Mouse (Mus musculus): ENCODE data around the gene Slc17a8. TPM values are rescaled to one million over a fixed set of nuclear protein-coding genes. Genes with fewer than 3 reads are reported as not detected.
"Not testable (repeated sequence)": the region's sequence is repeated elsewhere in the genome, so short reads cannot be mapped to it uniquely, and the experiment has no call there.

Gene Slc17a8
- 0.63 and 0.96 TPM in 2 replicates for total RNA-seq (2015; ENCODE audit: low replicate concordance)
- total RNA-seq (2017; ENCODE audit: low replicate concordance): not detected in 2 replicates

DNA sequence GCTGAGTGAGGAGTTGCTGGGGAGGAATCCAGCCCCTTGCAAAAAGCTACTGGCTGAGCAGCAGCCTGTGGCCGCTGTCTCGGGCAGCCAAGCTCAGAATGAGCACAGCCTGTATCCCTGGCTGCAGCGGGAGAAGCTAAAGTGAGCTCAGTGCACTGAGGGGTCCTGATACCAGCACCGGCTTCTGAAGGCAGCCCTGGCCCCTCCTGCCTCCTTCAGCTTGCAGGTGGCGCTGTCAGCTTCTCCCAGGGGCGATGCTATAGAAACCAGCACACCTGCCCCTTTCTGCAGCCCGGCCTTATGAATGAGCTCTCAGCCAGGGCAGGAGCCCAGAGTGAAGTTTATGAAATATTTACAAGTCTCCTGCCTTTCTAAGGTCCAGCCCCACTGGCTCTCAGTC, at the start of gene Slc17a8:
Slc17a8 (minus strand) TSS at position 125 of the 400 bp plus-strand sequence.
- no peak for ATAC-seq (replicated peaks; ENCODE audit: low FRiP score, poor library complexity, severe bottlenecking)

DNA sequence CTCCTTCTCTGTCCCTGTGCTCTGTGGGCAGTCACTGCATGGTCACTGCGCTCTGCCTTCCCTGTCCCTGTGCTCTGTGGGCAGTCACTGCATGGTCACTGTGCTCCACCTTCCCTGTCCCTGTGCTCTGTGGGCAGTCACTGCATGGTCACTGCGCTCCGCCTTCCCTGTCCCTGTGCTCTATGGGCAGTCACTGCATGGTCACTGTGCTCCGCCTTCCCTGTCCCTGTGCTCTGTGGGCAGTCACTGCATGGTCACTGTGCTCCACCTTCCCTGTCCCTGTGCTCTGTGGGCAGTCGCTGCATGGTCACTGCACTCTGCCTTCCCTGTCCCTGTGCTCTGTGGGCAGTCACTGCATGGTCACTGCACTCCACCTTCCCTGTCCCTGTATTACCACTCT, 49.3 kb upstream of the Slc17a8 start:
- ATAC-seq (replicated peaks; ENCODE audit: low FRiP score, poor library complexity, severe bottlenecking): not testable (repeated sequence)

DNA sequence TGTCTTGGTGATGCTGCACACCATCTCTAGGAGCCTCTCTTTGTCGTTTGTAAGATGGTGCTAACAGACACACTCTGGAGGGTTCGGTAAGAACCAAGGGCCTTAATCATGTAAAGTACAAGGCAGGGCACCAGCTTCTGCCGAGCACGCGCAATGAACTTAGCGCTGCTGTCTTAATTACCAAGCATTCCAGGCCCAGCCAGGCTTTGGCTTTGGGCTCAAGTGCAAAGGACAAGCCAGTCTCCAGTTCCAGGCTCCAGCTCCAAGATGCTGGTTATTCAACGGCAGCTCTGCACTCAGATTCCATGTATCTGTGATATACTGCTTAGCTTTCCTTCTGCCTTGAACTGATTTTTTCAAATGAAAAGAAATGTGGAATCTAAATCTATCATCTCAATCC, 46.5 kb upstream of the Slc17a8 start:
- no peak for ATAC-seq (replicated peaks; ENCODE audit: low FRiP score, poor library complexity, severe bottlenecking)

DNA sequence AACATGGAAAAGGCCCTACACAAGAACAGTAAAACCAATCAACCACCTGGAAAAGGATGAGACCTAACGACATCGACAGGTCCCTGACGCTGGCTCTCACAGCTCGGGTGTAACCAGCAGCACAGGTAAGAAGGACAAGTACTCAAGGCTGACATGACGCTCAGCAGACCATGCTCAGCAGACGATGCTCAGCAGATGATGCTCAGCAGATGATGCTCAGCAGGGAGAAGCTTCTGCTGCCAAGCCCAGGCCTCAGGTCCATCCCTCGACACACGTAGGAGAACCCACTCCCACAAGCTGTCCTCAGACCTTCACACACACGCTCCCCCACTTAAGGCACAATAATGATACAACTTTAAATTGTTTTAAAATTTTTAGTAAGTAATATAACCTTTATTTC, 44.6 kb upstream of the Slc17a8 start:
- no peak for ATAC-seq (replicated peaks; ENCODE audit: low FRiP score, poor library complexity, severe bottlenecking)

DNA sequence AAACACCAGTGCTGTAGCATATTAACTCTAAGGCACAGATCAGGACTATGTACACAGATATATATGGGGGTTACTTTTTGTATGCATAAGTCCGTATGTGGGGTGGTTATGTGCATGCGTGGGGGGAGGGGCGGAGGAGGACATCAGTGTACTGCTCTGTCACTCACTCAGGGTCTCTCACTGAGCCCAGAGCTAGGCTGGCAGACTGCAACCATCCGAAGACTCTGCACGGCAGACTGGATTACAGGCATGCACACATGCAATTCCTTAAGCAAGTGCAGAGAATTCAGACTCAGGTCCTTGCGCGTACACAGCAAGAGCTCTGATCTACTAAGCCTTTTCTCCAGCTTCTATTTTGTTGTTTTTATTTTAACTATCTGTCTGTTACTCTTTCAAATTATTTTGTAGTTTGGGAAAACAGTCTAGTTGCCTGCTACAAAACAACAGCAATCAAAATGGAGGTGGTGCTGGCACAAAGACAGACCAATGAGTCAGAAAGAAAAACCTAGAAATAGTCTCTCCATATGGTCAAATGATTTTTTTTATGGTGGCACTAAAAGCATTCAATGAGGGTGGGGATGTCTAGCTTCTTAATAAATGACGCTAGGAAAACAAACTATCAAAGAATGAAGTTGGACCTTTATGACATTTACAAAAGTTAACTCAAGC, 44.1 kb upstream of the Slc17a8 start:
- no peak for ATAC-seq (replicated peaks; ENCODE audit: low FRiP score, poor library complexity, severe bottlenecking)

DNA sequence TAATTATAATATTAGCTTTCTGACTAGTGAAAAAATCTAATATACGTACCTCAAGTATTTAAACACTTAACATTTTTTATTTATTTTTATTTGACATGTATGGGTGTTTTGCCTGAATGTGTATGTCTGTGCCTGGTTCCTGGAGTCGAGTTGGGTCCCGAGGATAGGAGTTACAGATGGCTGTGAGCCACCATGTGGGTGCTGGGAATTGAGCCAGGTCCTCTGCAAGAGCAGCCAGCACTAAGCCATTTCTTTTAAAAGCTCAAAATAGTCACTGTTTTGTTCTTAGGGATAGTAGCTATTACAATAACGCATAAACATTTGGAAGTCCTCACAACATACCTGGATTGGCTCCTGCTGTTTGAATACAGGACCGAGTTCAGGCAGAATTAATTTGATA, 35.3 kb upstream of the Slc17a8 start:
- ATAC-seq (replicated peaks; ENCODE audit: low FRiP score, poor library complexity, severe bottlenecking): no peak

DNA sequence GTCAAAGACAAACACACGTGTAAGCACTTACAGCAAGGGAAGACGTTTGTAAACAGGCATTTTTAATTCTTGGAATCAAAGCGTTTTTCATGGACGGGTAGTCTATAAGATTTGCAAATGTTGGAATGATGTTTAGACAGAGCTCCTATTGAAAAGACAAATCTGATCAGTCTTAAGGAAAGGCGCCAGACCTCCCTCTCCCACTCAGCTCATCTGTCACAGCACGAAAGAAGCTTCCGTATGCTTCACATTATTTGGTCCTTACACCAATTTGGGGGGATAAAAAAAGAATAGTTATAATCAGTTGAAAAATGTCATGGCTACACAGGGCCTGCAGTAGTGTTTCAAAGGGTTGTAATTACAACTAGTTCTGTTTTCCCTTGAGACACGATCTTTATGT, 31.9 kb upstream of the Slc17a8 start:
- no peak for ATAC-seq (replicated peaks; ENCODE audit: low FRiP score, poor library complexity, severe bottlenecking)

DNA sequence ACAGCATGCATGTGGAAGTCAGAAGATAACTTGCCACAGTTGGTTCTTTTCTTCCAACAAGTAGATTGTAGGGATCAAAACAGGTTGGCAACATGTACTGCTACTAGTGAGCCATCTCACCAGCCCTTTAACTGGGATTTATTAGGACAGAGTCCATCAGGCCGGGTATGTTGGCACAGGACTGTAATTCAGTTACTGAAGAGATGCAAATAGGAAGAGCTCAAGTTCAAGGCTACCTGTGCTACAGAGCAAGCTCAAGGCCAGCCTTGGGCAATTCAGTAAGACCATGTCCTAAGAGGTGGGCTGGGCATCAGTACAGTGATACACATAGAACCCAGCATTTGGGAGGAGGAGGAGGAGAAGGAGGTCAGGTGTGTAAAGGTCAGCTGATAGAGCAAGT, 30.6 kb upstream of the Slc17a8 start:
- ATAC-seq (replicated peaks; ENCODE audit: low FRiP score, poor library complexity, severe bottlenecking): no peak

DNA sequence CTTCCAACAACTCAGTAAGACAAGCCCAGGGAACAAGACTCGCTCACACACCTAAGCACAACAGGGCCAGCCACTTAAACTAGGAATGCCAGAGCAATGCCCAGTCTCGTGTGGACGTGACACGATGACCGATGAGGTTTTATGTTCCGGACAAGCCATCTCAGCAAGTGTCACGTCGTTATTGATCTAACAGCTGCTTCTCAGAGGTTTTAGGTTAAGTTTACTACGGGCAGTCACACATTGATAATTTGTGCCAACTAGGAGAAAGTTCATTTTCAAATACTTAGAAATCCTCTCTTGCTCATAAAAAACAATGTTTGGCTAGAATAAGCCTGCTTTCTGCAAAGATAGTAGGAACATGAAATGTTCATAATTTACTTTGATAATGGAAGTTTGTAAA, 25.9 kb upstream of the Slc17a8 start:
- no peak for ATAC-seq (replicated peaks; ENCODE audit: low FRiP score, poor library complexity, severe bottlenecking)

DNA sequence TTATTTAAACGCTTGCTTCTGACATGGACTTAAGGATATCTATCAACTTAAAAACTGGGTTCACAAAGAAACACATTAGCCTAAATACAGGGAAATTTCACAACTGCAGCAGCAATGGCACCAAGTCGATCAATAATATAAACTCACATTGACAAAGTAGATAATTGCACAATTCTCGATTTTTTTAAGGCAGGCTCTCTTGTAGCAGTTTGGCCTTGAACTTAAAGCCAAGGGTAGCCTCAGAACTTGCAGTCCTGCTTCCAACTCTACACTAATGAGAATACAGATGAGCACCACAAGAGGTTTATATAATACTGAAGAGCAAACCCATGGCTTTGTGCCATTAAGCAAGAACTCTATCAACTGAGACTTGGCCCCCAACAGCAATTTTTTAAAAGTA, 15.9 kb upstream of the Slc17a8 start:
- no peak for ATAC-seq (replicated peaks; ENCODE audit: low FRiP score, poor library complexity, severe bottlenecking)

DNA sequence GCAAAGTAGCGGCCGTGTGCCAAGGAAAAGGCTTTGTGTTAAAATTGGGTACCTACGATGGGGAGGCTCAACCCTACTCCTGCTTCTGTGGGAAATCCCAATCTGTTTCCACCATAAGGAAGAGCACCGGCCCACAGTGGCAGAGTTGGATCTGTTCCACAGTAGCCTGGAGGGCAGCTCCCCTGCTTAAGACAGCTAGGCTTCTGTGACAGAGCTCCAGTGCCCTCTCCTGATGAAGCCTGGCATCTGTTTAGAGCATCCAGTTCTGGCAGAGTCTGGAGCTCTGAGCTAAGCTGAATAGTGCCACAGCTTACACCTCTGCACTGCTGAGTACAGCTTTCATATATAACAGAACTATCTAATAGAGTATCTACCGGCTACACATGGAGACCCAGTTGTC, 14.0 kb upstream of the Slc17a8 start:
- ATAC-seq (replicated peaks; ENCODE audit: low FRiP score, poor library complexity, severe bottlenecking): no peak

DNA sequence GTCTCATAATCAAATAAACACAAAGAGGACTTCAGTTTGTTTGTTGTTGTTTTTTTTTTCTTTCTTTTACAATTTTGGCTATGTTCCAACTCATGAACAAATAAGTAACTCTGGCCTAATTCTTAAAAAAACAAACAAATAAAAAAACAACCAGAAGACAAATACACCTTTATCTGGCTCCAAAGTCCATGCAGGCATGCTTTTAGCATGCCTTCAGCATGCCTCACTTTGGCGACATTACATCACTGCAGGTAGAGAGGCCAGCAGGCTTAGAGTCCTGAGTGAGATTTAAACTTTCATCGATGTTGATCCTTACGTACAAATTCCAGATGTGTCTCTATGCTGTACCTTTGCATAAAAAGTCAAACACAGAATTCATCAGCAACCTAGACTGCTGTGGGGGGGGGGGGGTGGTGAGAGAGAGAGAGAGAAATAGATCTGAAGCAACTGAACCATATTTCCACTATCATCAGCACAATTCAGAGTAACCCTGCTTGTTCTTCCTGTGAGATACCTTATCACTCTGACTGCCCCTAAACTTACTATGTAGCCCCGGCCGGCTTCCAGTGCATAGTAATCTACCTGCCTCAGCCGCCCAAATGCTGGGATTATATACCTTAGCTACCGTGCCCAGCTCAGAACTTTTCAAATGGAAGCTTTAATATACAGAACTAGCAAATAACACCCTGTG, 12.8 kb upstream of the Slc17a8 start:
- no peak for ATAC-seq (replicated peaks; ENCODE audit: low FRiP score, poor library complexity, severe bottlenecking)

DNA sequence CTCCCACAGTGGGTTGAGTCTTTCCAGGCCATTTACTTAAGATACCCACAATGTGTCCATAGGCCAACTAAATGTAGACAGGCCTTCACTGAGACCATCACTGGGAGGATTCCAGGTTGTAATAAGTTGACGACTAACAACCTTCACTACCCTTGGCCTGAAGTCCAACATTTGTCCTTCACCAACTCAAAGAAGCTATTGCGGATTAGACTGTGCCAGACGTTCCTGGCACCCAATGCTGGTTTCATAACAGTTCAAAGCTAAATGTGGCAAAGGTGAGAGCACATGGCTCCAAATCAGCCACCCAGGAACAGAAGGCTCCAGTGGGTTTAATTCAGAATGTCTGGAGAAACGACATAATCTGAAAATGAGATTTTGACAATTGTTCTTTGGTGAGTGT, 12.1 kb upstream of the Slc17a8 start:
- ATAC-seq (replicated peaks; ENCODE audit: low FRiP score, poor library complexity, severe bottlenecking): no peak

DNA sequence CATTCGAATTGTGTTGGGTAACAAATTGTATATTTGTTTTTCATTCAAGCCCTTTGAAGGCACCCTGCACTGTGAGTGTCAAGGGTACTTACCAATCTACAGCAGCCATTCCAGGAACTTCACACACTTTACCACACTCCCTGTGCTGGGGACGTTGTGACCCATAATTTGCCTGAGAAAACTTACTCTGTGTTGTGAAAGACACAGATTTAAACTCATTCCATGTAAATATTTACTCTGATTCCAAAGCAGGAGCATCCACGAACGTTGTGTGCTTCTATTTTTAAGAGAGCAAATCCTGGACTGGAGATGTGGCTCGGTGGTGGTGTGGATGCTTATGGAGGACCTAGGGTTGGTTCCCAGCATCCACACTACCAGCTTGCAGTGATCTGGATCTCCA, 10.8 kb upstream of the Slc17a8 start:
- no peak for ATAC-seq (replicated peaks; ENCODE audit: low FRiP score, poor library complexity, severe bottlenecking)

DNA sequence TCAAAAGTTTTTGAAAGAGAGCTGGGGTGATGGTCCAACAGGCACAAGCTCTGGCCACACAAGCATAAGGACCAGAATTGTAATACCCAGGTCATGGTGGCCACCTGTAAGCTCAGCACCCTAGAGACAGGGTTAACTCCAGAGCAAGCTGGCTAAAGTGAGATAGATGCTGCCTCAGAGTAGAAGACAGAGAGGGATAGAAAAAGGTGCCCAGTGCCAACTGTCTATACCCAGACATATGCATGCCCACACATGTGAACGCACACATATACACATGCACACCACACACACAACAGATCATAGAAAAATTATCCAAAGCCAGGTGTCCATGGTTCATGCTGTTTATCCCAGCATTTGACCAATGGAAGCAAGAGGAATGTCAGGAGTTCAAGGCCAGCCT, 9.5 kb upstream of the Slc17a8 start:
- no peak for ATAC-seq (replicated peaks; ENCODE audit: low FRiP score, poor library complexity, severe bottlenecking)

DNA sequence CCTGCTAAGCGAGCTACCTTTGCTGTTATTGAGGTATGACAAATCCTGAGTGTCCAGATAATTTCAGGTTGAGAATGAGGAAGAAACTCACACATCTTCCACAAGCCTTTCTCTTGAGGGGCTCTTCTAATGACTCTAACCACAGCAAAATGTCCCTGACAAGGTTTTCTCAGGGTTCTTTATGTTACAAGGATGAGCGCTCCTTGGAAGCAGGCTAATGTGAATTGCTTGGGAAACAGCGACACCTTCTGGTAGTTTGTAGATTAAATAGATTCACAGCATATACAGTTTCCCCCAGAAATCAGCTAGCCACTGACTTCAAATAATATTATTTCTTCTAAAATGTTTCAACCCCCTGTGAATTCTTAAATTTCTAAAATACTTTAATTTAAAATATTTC, 9.0 kb upstream of the Slc17a8 start:
- peak; percentile 58; the same call in 1 of the 2 replicates for ATAC-seq (replicated peaks; ENCODE audit: low FRiP score, poor library complexity, severe bottlenecking)

DNA sequence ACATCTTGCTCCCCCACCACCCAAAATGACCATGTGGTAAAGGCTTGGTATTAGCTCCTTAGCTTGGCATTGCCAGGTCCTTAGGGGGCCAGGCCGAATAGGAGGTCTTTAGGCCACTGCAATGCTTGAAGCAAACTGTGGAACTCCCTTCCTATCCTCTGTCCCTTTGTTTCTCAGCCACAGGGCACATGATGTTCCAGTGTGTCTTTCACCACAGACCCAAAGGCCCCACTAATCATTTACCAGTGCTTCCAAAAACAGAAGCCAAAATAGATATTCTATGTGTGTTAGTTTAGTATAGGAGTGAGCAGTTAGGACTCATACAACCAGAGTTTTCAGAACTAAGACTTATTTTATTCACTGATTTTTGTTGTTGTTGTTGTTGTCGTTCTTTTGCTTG, 5.7 kb upstream of the Slc17a8 start:
- no peak for ATAC-seq (replicated peaks; ENCODE audit: low FRiP score, poor library complexity, severe bottlenecking)

DNA sequence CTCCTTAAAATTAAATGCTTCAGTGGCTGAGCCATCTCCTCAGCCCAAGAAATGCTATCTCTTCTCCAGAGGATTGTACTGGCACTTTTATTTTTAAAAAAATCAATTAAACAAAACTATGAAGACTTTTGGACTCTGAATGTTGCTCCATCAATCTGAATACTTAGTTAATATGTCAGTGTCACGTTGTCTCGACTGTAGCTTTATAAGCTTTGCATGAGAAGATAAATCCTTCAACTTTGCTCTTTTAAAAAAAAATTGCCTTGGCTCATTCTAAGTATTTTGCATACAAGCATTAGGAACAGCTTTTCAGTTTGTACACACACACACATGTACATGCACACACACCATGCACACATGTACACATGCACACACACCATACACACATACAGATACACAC, 3.1 kb upstream of the Slc17a8 start:
- no peak for ATAC-seq (replicated peaks; ENCODE audit: low FRiP score, poor library complexity, severe bottlenecking)

DNA sequence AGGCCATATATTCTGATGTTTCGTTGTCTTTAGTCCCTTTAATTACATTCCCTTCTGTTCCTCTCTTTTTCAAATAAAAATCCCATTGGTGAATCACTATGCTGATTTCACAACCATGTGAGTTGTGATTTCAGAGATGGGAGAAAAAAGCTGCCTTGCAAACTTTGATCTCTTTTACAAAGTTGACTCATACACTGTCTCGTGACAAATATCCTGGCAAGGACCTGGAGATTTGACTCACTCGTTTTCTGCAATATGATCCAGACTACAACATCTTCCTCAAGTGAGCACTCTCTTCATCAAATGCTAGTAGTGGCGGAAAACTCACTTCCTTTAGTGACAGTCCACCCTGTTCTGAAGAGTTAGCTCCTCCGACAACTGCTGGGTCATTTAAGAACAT, 21.7 kb downstream of the Slc17a8 start:
- ATAC-seq (replicated peaks; ENCODE audit: low FRiP score, poor library complexity, severe bottlenecking): no peak

DNA sequence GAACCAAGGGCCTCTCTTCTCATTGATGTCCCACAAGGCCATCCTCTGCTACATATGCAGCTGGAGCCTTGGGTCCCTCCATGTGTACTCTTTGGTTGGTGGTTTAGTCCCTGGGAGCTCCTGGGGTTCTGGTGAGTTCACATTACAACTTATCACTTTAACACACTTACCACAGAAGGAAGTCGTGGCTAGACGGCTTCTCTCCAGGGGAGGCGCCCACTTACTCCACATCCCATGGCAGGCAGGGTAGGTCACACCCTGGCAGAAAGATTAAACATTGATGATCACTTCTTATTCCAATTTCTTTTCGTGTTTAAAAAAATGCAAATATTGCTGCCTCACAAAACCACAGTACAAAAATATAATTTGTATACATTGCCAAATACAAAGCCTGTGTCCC, 23.8 kb downstream of the Slc17a8 start:
- ATAC-seq (replicated peaks; ENCODE audit: low FRiP score, poor library complexity, severe bottlenecking): 0 out of 2 replicates have a peak, but pooled peaks have one; percentile 56

DNA sequence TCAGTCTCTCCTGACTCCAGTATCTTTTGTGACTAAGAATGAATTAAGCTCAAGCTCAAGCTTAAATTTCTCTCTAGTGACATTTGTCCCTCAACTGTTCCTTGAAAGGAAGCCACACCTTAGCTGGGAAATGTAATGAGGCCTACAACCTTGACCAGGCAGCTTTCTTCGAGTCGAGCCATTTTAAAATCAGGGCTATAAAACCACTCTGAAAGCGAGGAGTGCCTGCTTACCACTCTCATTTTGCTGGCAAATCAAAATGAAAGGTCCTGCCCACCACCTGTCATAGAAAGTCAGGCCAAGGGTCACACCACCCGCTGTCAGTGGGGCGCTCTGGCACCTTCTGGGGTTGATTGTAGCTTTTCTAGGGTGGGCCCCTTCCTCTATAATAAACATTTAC, 25.1 kb downstream of the Slc17a8 start:
- ATAC-seq (replicated peaks; ENCODE audit: low FRiP score, poor library complexity, severe bottlenecking): no peak

DNA sequence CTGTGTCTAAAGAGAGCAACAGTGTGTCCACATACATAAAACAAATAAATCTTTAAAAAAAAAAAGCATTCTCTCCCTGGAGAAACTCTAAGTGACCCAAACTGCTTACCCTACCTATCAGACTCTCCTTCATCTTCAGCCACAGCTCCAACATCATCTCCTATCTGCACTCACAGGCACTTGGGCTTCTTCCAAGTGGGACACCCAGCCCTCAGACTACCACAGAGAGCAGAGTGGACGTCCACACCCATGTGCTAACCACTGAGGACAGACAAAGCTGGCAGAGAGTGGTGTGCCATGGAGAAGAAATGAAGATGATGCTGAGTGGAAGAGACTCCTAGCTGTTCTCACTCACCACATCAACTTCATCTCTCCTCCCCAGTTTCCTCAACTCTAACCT, 25.5 kb downstream of the Slc17a8 start:
- ATAC-seq (replicated peaks; ENCODE audit: low FRiP score, poor library complexity, severe bottlenecking): peak; percentile 93
